Mouse (Mus musculus) kidney, embryonic 15.5 days (tissue): ENCODE measurements at regions not wholly inside any gene's neighbourhood (a gene's known extent, or its start where the extent isn't known, plus 50 kb on each side); places are given as distances from the start of the nearest gene placed in this dataset.

Experiments
- ATAC-seq: fragments of 200-750 bp; cut with Nextera tagmentation; replicated peaks from 2 replicates; pipeline ENCODE4 v1.8.0; 2017; ENCODE audit warnings: moderate TSS enrichment; ENCODE audit not compliant: low FRiP score
- H3K27ac ChIP-seq: fragments of 300-500 bp; sonication (generic); 2 replicates; pipeline ENCODE4 v1.5.1; 2015; ENCODE audit warnings: mild to moderate bottlenecking, inconsistent platforms
- H3K27me3 ChIP-seq: fragments of 300-500 bp; sonication (generic); 2 replicates; pipeline ENCODE4 v1.6.1; 2015; ENCODE audit warnings: inconsistent platforms
- H3K36me3 ChIP-seq: fragments of 300-500 bp; sonication (generic); 2 replicates; pipeline ENCODE4 v1.6.1; 2015; ENCODE audit warnings: inconsistent platforms
- H3K4me1 ChIP-seq: fragments of 300-500 bp; sonication (generic); 2 replicates; pipeline ENCODE4 v1.6.1; 2015; ENCODE audit warnings: inconsistent platforms
- H3K4me2 ChIP-seq: fragments of 300-500 bp; sonication (generic); 2 replicates; pipeline ENCODE4 v1.6.1; 2015; ENCODE audit warnings: moderate library complexity, mild to moderate bottlenecking, inconsistent platforms
- H3K4me3 ChIP-seq: fragments of 300-500 bp; sonication (generic); replicated peaks from 2 replicates; pipeline ENCODE4 v1.5.1; 2015; ENCODE audit warnings: mild to moderate bottlenecking, inconsistent platforms
- H3K9ac ChIP-seq: fragments of 300-500 bp; sonication (generic); 2 replicates; pipeline ENCODE4 v1.6.1; 2015; ENCODE audit warnings: mild to moderate bottlenecking, inconsistent platforms
- H3K9me3 ChIP-seq: fragments of 300-500 bp; sonication (generic); replicated peaks from 2 replicates; pipeline ENCODE4 v1.6.1; 2016; ENCODE audit warnings: inconsistent platforms
- WGBS: fragments of 180-500 bp; shearing (Covaris S2); methylation state at CpG from one replicate; pipeline ENCODE4 v1.1.7; 2015; ENCODE audit warnings: mixed read lengths; 5-methylcytosine and 5-hydroxymethylcytosine counted together

- ATAC-seq = no peak
- 81% methylated on average over 1 of the region's 1 CpGs for WGBS
- Histone ChIP-seq H3K4me3 (no peak overlapping the region), H3K9ac (no peak overlapping the region), H3K4me1 (no peaks in the 10 kb centered on the region), H3K9me3 (no peaks in the 10 kb centered on the region), H3K36me3 (no peaks in the 10 kb centered on the region), H3K27ac (no peak overlapping the region), H3K27me3 (no peaks in the 10 kb centered on the region), H3K4me2 (no peak overlapping the region)
Observed at GRCm38 (mm10) chr15:62644296-62644695, 1200.7 kb downstream of the Gsdmc2 start.

- ATAC-seq = no peak
- H3K9ac ChIP-seq = no peak overlapping the region
- no peak overlapping the region for H3K4me3 ChIP-seq
- 84% methylated on average over 7 of the region's 7 CpGs for WGBS
- no peak overlapping the region for H3K27ac ChIP-seq
- no peaks in the 10 kb centered on the region for H3K36me3 ChIP-seq
- no peak overlapping the region for H3K4me2 ChIP-seq
- H3K4me1 ChIP-seq = no peaks in the 10 kb centered on the region
- no peaks in the 10 kb centered on the region for H3K9me3 ChIP-seq
- H3K27me3 ChIP-seq = no peaks in the 10 kb centered on the region
Observed at GRCm38 (mm10) chr15:62641051-62641710, 1203.8 kb downstream of the Gsdmc2 start.

GRCm38 (mm10) chr15:62625406-62625805, 1219.6 kb downstream of the Gsdmc2 start:
- no peak overlapping the region for H3K9ac ChIP-seq
- no peak overlapping the region for H3K27ac ChIP-seq
- H3K4me3 ChIP-seq = no peak overlapping the region
- no peak overlapping the region for H3K4me2 ChIP-seq
- ATAC-seq = no peak
- no peaks in the 10 kb centered on the region for H3K9me3 ChIP-seq
- H3K36me3 ChIP-seq = no peaks in the 10 kb centered on the region
- 90% methylated on average over 7 of the region's 7 CpGs for WGBS
- H3K27me3 ChIP-seq = no peaks in the 10 kb centered on the region
- H3K4me1 ChIP-seq = no peaks in the 10 kb centered on the region

GRCm38 (mm10) chr15:62616042-62616441, 1228.9 kb downstream of the Gsdmc2 start:
- Histone ChIP-seq H3K4me1 (no peaks in the 10 kb centered on the region), H3K36me3 (no peaks in the 10 kb centered on the region), H3K4me2 (no peak overlapping the region), H3K9ac (no peak overlapping the region), H3K9me3 (no peaks in the 10 kb centered on the region), H3K4me3 (no peak overlapping the region), H3K27ac (no peak overlapping the region), H3K27me3 (no peaks in the 10 kb centered on the region)
- 87% methylated on average over 5 of the region's 5 CpGs for WGBS
- no peak for ATAC-seq

- no peak for ATAC-seq
- no peaks in the 10 kb centered on the region for H3K27me3 ChIP-seq
Observed at GRCm38 (mm10) chr15:62596735-62597134, 1248.2 kb downstream of the Gsdmc2 start.

GRCm38 (mm10) chr15:62588580-62588979, 1256.4 kb downstream of the Gsdmc2 start:
- no peak for ATAC-seq
- Histone ChIP-seq H3K4me2 (no peak overlapping the region), H3K27me3 (no peaks in the 10 kb centered on the region), H3K9me3 (no peaks in the 10 kb centered on the region), H3K36me3 (no peaks in the 10 kb centered on the region), H3K4me3 (no peak overlapping the region), H3K4me1 (no peaks in the 10 kb centered on the region), H3K9ac (no peak overlapping the region), H3K27ac (no peak overlapping the region)
- 60% methylated on average over 3 of the region's 3 CpGs for WGBS

More at GRCm38 (mm10) chr15:62596735-62597134, 1248.2 kb downstream of the Gsdmc2 start:
- Histone ChIP-seq H3K4me1 (no peaks in the 10 kb centered on the region), H3K9me3 (no peaks in the 10 kb centered on the region), H3K4me3 (no peak overlapping the region), H3K27ac (no peak overlapping the region), H3K9ac (no peak overlapping the region), H3K4me2 (no peak overlapping the region), H3K36me3 (no peaks in the 10 kb centered on the region)

- ATAC-seq = no peak
- no peaks in the 10 kb centered on the region for H3K36me3 ChIP-seq
- H3K27ac ChIP-seq = no peak overlapping the region
- 55% methylated on average over 3 of the region's 3 CpGs for WGBS
- H3K4me1 ChIP-seq = no peaks in the 10 kb centered on the region
- H3K27me3 ChIP-seq = no peaks in the 10 kb centered on the region
- no peak overlapping the region for H3K4me2 ChIP-seq
- H3K9ac ChIP-seq = no peak overlapping the region
- no peaks in the 10 kb centered on the region for H3K9me3 ChIP-seq
- H3K4me3 ChIP-seq = no peak overlapping the region
Observed at GRCm38 (mm10) chr15:62578788-62579187, 1266.2 kb downstream of the Gsdmc2 start.

- no peak overlapping the region for H3K9ac ChIP-seq
- H3K4me1 ChIP-seq = no peaks in the 10 kb centered on the region
- H3K4me3 ChIP-seq = no peak overlapping the region
- no peaks in the 10 kb centered on the region for H3K36me3 ChIP-seq
- no peaks in the 10 kb centered on the region for H3K9me3 ChIP-seq
- H3K27ac ChIP-seq = no peak overlapping the region
- no peak for ATAC-seq
- no peaks in the 10 kb centered on the region for H3K27me3 ChIP-seq
- 84% methylated on average over 2 of the region's 2 CpGs for WGBS
- no peak overlapping the region for H3K4me2 ChIP-seq
Observed at GRCm38 (mm10) chr15:62575791-62576190, 1269.2 kb downstream of the Gsdmc2 start.

GRCm38 (mm10) chr15:62571803-62572202, 1273.2 kb downstream of the Gsdmc2 start:
- ATAC-seq = no peak
- no peak overlapping the region for H3K4me2 ChIP-seq
- no peak overlapping the region for H3K27ac ChIP-seq
- no peaks in the 10 kb centered on the region for H3K27me3 ChIP-seq
- H3K4me1 ChIP-seq = 0 out of 2 replicates have a peak, but pooled peaks cover 6% of the 10 kb centered on the region
- no peaks in the 10 kb centered on the region for H3K9me3 ChIP-seq
- no peak overlapping the region for H3K9ac ChIP-seq
- H3K36me3 ChIP-seq = no peaks in the 10 kb centered on the region
- no peak overlapping the region for H3K4me3 ChIP-seq
- 78% methylated on average over 7 of the region's 7 CpGs for WGBS

GRCm38 (mm10) chr15:62568788-62569713, 1275.9 kb downstream of the Gsdmc2 start:
- Histone ChIP-seq H3K27me3 (no peaks in the 10 kb centered on the region), H3K36me3 (no peaks in the 10 kb centered on the region), H3K9ac (no peak overlapping the region), H3K27ac (no peak overlapping the region), H3K4me1 (peaks cover 10% of the 10 kb centered on the region; the same call in 1 of the 2 replicates), H3K9me3 (no peaks in the 10 kb centered on the region), H3K4me3 (no peak overlapping the region), H3K4me2 (no peak overlapping the region)
- ATAC-seq = 0 out of 2 replicates have a peak, but pooled peaks have one; percentile 2
- 54% methylated on average over 7 of the region's 7 CpGs for WGBS

- Histone ChIP-seq H3K4me2 (no peak overlapping the region), H3K36me3 (no peaks in the 10 kb centered on the region), H3K4me1 (peaks cover 10% of the 10 kb centered on the region; the same call in 1 of the 2 replicates), H3K4me3 (no peak overlapping the region), H3K27ac (no peak overlapping the region), H3K27me3 (no peaks in the 10 kb centered on the region), H3K9ac (no peak overlapping the region), H3K9me3 (no peaks in the 10 kb centered on the region)
- no peak for ATAC-seq
- 87% methylated on average over 4 of the region's 4 CpGs for WGBS
Observed at GRCm38 (mm10) chr15:62567431-62567830, 1277.5 kb downstream of the Gsdmc2 start.

GRCm38 (mm10) chr15:62566106-62566511, 1278.9 kb downstream of the Gsdmc2 start:
- H3K9me3 ChIP-seq = no peaks in the 10 kb centered on the region
- H3K36me3 ChIP-seq = no peaks in the 10 kb centered on the region
- no peak overlapping the region for H3K9ac ChIP-seq
- ATAC-seq = no peak
- H3K27ac ChIP-seq = no peak overlapping the region
- H3K27me3 ChIP-seq = no peaks in the 10 kb centered on the region
- no peak overlapping the region for H3K4me3 ChIP-seq
- WGBS = 7% methylated on average over 7 of the region's 7 CpGs
- peaks cover 10% of the 10 kb centered on the region; the same call in 1 of the 2 replicates for H3K4me1 ChIP-seq
- H3K4me2 ChIP-seq = peak overlapping the region; percentile 42
